Mouse (Mus musculus): ENCODE measurements around the gene Stard8. TPM values are rescaled to one million over a fixed set of nuclear protein-coding genes. Genes with fewer than 3 reads are reported as not detected.
A peak's percentile ranks its signal among the peaks of the same experiment; 100 is the strongest.
"Not testable (repeated sequence)": the region's sequence is repeated elsewhere in the genome, so short reads cannot be mapped to it uniquely, and the experiment has no call there.

The Stard8 gene
- polyA plus RNA-seq (2012; rRNA removed): 5.7 and 7.8 TPM in 2 replicates

GRCm38 (mm10) chrX:99003046-99003445 lies at the start of gene Stard8:
TSS of gene Stard8 (plus strand) at chrX:99003248.
- no peak for DNase-seq (ENCODE audit: low read depth)
- TF ChIP-seq CTCF (IDR thresholded peaks at IDR 0.05; ENCODE audit: borderline replicate concordance, extremely low read depth, insufficient read depth, insufficient read length): no peak
- TF ChIP-seq POLR2A (IDR thresholded peaks at IDR 0.05; ENCODE audit: borderline replicate concordance, extremely low read depth, insufficient read depth, insufficient read length, poor library complexity, severe bottlenecking): no peak

- TF ChIP-seq CTCF (IDR thresholded peaks at IDR 0.05; ENCODE audit: borderline replicate concordance, extremely low read depth, insufficient read depth, insufficient read length) (peak; percentile 66), POLR2A (IDR thresholded peaks at IDR 0.05; ENCODE audit: borderline replicate concordance, extremely low read depth, insufficient read depth, insufficient read length, poor library complexity, severe bottlenecking) (no peak)
- DNase-seq (ENCODE audit: low read depth): peak; percentile 73
Observed at GRCm38 (mm10) chrX:98953941-98954340, 49.1 kb upstream of the Stard8 start.

GRCm38 (mm10) chrX:98958287-98958686 lies 44.8 kb upstream of the Stard8 start:
- DNase-seq (ENCODE audit: low read depth): no peak
- TF ChIP-seq POLR2A (IDR thresholded peaks at IDR 0.05; ENCODE audit: borderline replicate concordance, extremely low read depth, insufficient read depth, insufficient read length, poor library complexity, severe bottlenecking) (no peak), CTCF (IDR thresholded peaks at IDR 0.05; ENCODE audit: borderline replicate concordance, extremely low read depth, insufficient read depth, insufficient read length) (no peak)

- no peak for DNase-seq (ENCODE audit: low read depth)
Observed at GRCm38 (mm10) chrX:98959050-98959449, 44.0 kb upstream of the Stard8 start.

GRCm38 (mm10) chrX:98963742-98964141 lies 39.3 kb upstream of the Stard8 start:
- no peak for DNase-seq (ENCODE audit: low read depth)
- no peak for TF ChIP-seq CTCF (IDR thresholded peaks at IDR 0.05; ENCODE audit: borderline replicate concordance, extremely low read depth, insufficient read depth, insufficient read length)
- no peak for TF ChIP-seq POLR2A (IDR thresholded peaks at IDR 0.05; ENCODE audit: borderline replicate concordance, extremely low read depth, insufficient read depth, insufficient read length, poor library complexity, severe bottlenecking)

More at GRCm38 (mm10) chrX:98959050-98959449, 44.0 kb upstream of the Stard8 start:
- no peak for TF ChIP-seq POLR2A (IDR thresholded peaks at IDR 0.05; ENCODE audit: borderline replicate concordance, extremely low read depth, insufficient read depth, insufficient read length, poor library complexity, severe bottlenecking)
- no peak for TF ChIP-seq CTCF (IDR thresholded peaks at IDR 0.05; ENCODE audit: borderline replicate concordance, extremely low read depth, insufficient read depth, insufficient read length)

GRCm38 (mm10) chrX:98964513-98964912 lies 38.5 kb upstream of the Stard8 start:
- TF ChIP-seq POLR2A (IDR thresholded peaks at IDR 0.05; ENCODE audit: borderline replicate concordance, extremely low read depth, insufficient read depth, insufficient read length, poor library complexity, severe bottlenecking): no peak
- TF ChIP-seq CTCF (IDR thresholded peaks at IDR 0.05; ENCODE audit: borderline replicate concordance, extremely low read depth, insufficient read depth, insufficient read length): no peak
- DNase-seq (ENCODE audit: low read depth): no peak

GRCm38 (mm10) chrX:98986611-98987010 lies 16.4 kb upstream of the Stard8 start:
- TF ChIP-seq CTCF (IDR thresholded peaks at IDR 0.05; ENCODE audit: borderline replicate concordance, extremely low read depth, insufficient read depth, insufficient read length): peak; percentile 36; the same call in 1 of the 2 replicates
- not testable (repeated sequence) for DNase-seq (ENCODE audit: low read depth)

GRCm38 (mm10) chrX:98989574-98989973 lies 13.5 kb upstream of the Stard8 start:
- TF ChIP-seq POLR2A (IDR thresholded peaks at IDR 0.05; ENCODE audit: borderline replicate concordance, extremely low read depth, insufficient read depth, insufficient read length, poor library complexity, severe bottlenecking) (no peak), CTCF (IDR thresholded peaks at IDR 0.05; ENCODE audit: borderline replicate concordance, extremely low read depth, insufficient read depth, insufficient read length) (peak; percentile 70; the same call in 1 of the 2 replicates)
- DNase-seq (ENCODE audit: low read depth): peak; percentile 50

- TF ChIP-seq POLR2A (IDR thresholded peaks at IDR 0.05; ENCODE audit: borderline replicate concordance, extremely low read depth, insufficient read depth, insufficient read length, poor library complexity, severe bottlenecking) (no peak), CTCF (IDR thresholded peaks at IDR 0.05; ENCODE audit: borderline replicate concordance, extremely low read depth, insufficient read depth, insufficient read length) (no peak)
- no peak for DNase-seq (ENCODE audit: low read depth)
Observed at GRCm38 (mm10) chrX:99002065-99002464, 983 bp upstream of the Stard8 start.

- no peak for DNase-seq (ENCODE audit: low read depth)
- TF ChIP-seq CTCF (IDR thresholded peaks at IDR 0.05; ENCODE audit: borderline replicate concordance, extremely low read depth, insufficient read depth, insufficient read length): no peak
- TF ChIP-seq POLR2A (IDR thresholded peaks at IDR 0.05; ENCODE audit: borderline replicate concordance, extremely low read depth, insufficient read depth, insufficient read length, poor library complexity, severe bottlenecking): no peak
Observed at GRCm38 (mm10) chrX:99010581-99010980, 7.5 kb downstream of the Stard8 start.

GRCm38 (mm10) chrX:99011281-99011680 lies 8.2 kb downstream of the Stard8 start:
- TF ChIP-seq POLR2A (IDR thresholded peaks at IDR 0.05; ENCODE audit: borderline replicate concordance, extremely low read depth, insufficient read depth, insufficient read length, poor library complexity, severe bottlenecking) (no peak), CTCF (IDR thresholded peaks at IDR 0.05; ENCODE audit: borderline replicate concordance, extremely low read depth, insufficient read depth, insufficient read length) (no peak)
- no peak for DNase-seq (ENCODE audit: low read depth)

- no peak for DNase-seq (ENCODE audit: low read depth)
- TF ChIP-seq POLR2A (IDR thresholded peaks at IDR 0.05; ENCODE audit: borderline replicate concordance, extremely low read depth, insufficient read depth, insufficient read length, poor library complexity, severe bottlenecking): no peak
- no peak for TF ChIP-seq CTCF (IDR thresholded peaks at IDR 0.05; ENCODE audit: borderline replicate concordance, extremely low read depth, insufficient read depth, insufficient read length)
Observed at GRCm38 (mm10) chrX:99012486-99012885, 9.4 kb downstream of the Stard8 start.
